Mouse (Mus musculus) kidney, embryonic 14.5 days (tissue): ENCODE measurements at regions not wholly inside any gene's neighbourhood (a gene's known extent, or its start where the extent isn't known, plus 50 kb on each side); places are given as distances from the start of the nearest gene placed in this dataset.

Source experiments
- ATAC-seq: fragments of 200-750 bp; cut with Nextera tagmentation; 2 replicates; pipeline ENCODE4 v1.8.0; 2017; ENCODE audit warnings: moderate number of reproducible peaks, mild to moderate bottlenecking, moderate TSS enrichment, moderate library complexity; ENCODE audit not compliant: low FRiP score, low TSS enrichment
- H3K27ac ChIP-seq: fragments of 300-500 bp; sonication (generic); 2 replicates; pipeline ENCODE4 v1.5.1; 2014; ENCODE audit warnings: low read depth, mild to moderate bottlenecking, low read length, moderate library complexity, mixed read lengths
- H3K27me3 ChIP-seq: fragments of 300-500 bp; sonication (generic); 2 replicates; pipeline ENCODE4 v1.6.1; 2014; ENCODE audit warnings: mild to moderate bottlenecking, low read length; ENCODE audit not compliant: control insufficient read depth, insufficient read depth
- H3K36me3 ChIP-seq: fragments of 300-500 bp; sonication (generic); 2 replicates; pipeline ENCODE4 v1.6.1; 2014; ENCODE audit warnings: low read length, mixed read lengths; ENCODE audit not compliant: control insufficient read depth, insufficient read depth
- H3K4me1 ChIP-seq: fragments of 300-500 bp; sonication (generic); 2 replicates; pipeline ENCODE4 v1.6.1; 2014; ENCODE audit warnings: low read length, mixed read lengths; ENCODE audit not compliant: control insufficient read depth, insufficient read depth
- H3K4me2 ChIP-seq: fragments of 300-500 bp; sonication (generic); replicated peaks from 2 replicates; pipeline ENCODE4 v1.6.1; 2014; ENCODE audit warnings: low read depth, mild to moderate bottlenecking, low read length
- H3K4me3 ChIP-seq: fragments of 300-500 bp; sonication (generic); 2 replicates; pipeline ENCODE4 v1.5.1; 2014; ENCODE audit warnings: mild to moderate bottlenecking, low read length
- H3K9ac ChIP-seq: fragments of 300-500 bp; sonication (generic); 2 replicates; pipeline ENCODE4 v1.6.1; 2014; ENCODE audit warnings: low read depth, mild to moderate bottlenecking, low read length, moderate library complexity
- H3K9me3 ChIP-seq: fragments of 300-500 bp; sonication (generic); 2 replicates; pipeline ENCODE4 v1.6.1; 2016; ENCODE audit warnings: low read length; ENCODE audit not compliant: control insufficient read depth
- WGBS: fragments of 180-500 bp; shearing (Covaris S2); extraction: QIAGEN DNeasy Blood & Tissue Kit; methylation state at CpG from one replicate; pipeline ENCODE4 v1.1.7; 2014; 5-methylcytosine and 5-hydroxymethylcytosine counted together

- H3K4me2 ChIP-seq, result no peak overlapping the region
- H3K4me1 ChIP-seq, result no peaks in the 10 kb centered on the region
- no peak overlapping the region for H3K4me3 ChIP-seq
- H3K9ac ChIP-seq, result no peak overlapping the region
- no peak for ATAC-seq
- no peaks in the 10 kb centered on the region for H3K36me3 ChIP-seq
- no peaks in the 10 kb centered on the region for H3K27me3 ChIP-seq
- no peaks in the 10 kb centered on the region for H3K9me3 ChIP-seq
- 85% methylated on average over 4 of the region's 4 CpGs for WGBS
- no peak overlapping the region for H3K27ac ChIP-seq
These were observed 766.5 kb upstream of the Frg1 start for GRCm38 (mm10) chr8:42183288-42183878.

- no peak overlapping the region for H3K9ac ChIP-seq
- H3K9me3 ChIP-seq, result no peaks in the 10 kb centered on the region
- H3K36me3 ChIP-seq, result no peaks in the 10 kb centered on the region
- no peaks in the 10 kb centered on the region for H3K4me1 ChIP-seq
- no peak overlapping the region for H3K4me2 ChIP-seq
- no peak overlapping the region for H3K27ac ChIP-seq
- no peak for ATAC-seq
- no peaks in the 10 kb centered on the region for H3K27me3 ChIP-seq
- H3K4me3 ChIP-seq, result no peak overlapping the region
- WGBS, result 91% methylated on average over 2 of the region's 2 CpGs
These were observed 745.6 kb upstream of the Frg1 start for GRCm38 (mm10) chr8:42162441-42162840.

DNA sequence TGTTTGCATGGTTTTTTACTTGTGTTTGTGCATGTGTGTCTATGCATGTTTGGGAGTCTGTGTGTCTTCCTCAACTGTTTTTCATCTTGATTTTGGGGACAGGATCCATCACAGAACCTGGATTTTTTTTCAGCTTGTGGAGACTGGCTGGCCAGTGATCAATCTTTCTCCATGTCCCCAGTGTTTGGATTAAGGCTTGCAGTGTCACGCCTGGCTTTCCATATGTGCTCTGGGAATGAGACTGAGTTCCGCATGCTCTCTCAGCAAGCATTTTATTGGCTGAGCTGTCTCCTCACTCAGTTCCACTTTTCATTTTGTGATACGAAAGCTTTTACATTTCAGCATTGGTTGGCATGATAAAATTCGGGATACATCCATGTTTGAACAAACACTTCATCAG lies 740.1 kb upstream of the Frg1 start:
- H3K9me3 ChIP-seq, result no peaks in the 10 kb centered on the region
- H3K4me3 ChIP-seq, result no peak overlapping the region
- no peak overlapping the region for H3K9ac ChIP-seq
- no peak overlapping the region for H3K4me2 ChIP-seq
- H3K27me3 ChIP-seq, result no peaks in the 10 kb centered on the region
- WGBS, result 44% methylated on average over 4 of the region's 4 CpGs
- no peaks in the 10 kb centered on the region for H3K4me1 ChIP-seq
- no peaks in the 10 kb centered on the region for H3K36me3 ChIP-seq
- ATAC-seq, result peak; percentile 62
- H3K27ac ChIP-seq, result no peak overlapping the region

GRCm38 (mm10) chr8:42156588-42156987 lies 739.7 kb upstream of the Frg1 start:
- no peaks in the 10 kb centered on the region for H3K4me1 ChIP-seq
- H3K27me3 ChIP-seq, result no peaks in the 10 kb centered on the region
- H3K9ac ChIP-seq, result no peak overlapping the region
- 12% methylated on average over 1 of the region's 1 CpGs for WGBS
- H3K27ac ChIP-seq, result no peak overlapping the region
- no peak overlapping the region for H3K4me2 ChIP-seq
- no peaks in the 10 kb centered on the region for H3K36me3 ChIP-seq
- no peak overlapping the region for H3K4me3 ChIP-seq
- H3K9me3 ChIP-seq, result no peaks in the 10 kb centered on the region
- ATAC-seq, result peak; percentile 94

GRCm38 (mm10) chr8:42144685-42145084 lies 727.8 kb upstream of the Frg1 start:
- Histone ChIP-seq H3K4me1 (no peaks in the 10 kb centered on the region), H3K4me2 (no peak overlapping the region), H3K9ac (no peak overlapping the region), H3K27me3 (no peaks in the 10 kb centered on the region), H3K4me3 (no peak overlapping the region), H3K27ac (no peak overlapping the region), H3K9me3 (no peaks in the 10 kb centered on the region), H3K36me3 (no peaks in the 10 kb centered on the region)
- WGBS, result 71% methylated on average over 5 of the region's 5 CpGs
- no peak for ATAC-seq

- no peak overlapping the region for H3K27ac ChIP-seq
- no peaks in the 10 kb centered on the region for H3K9me3 ChIP-seq
- H3K27me3 ChIP-seq, result no peaks in the 10 kb centered on the region
- 41% methylated on average over 8 of the region's 8 CpGs for WGBS
- H3K4me2 ChIP-seq, result no peak overlapping the region
- no peaks in the 10 kb centered on the region for H3K36me3 ChIP-seq
- no peak overlapping the region for H3K4me3 ChIP-seq
- no peak for ATAC-seq
- no peaks in the 10 kb centered on the region for H3K4me1 ChIP-seq
- no peak overlapping the region for H3K9ac ChIP-seq
These were observed 727.3 kb upstream of the Frg1 start for GRCm38 (mm10) chr8:42144220-42144619.

GRCm38 (mm10) chr8:42107582-42107981 lies 690.7 kb upstream of the Frg1 start:
- no peak overlapping the region for H3K4me2 ChIP-seq
- WGBS, result 75% methylated on average over 2 of the region's 2 CpGs
- no peaks in the 10 kb centered on the region for H3K36me3 ChIP-seq
- no peak overlapping the region for H3K27ac ChIP-seq
- no peak overlapping the region for H3K9ac ChIP-seq
- H3K4me1 ChIP-seq, result no peaks in the 10 kb centered on the region
- H3K4me3 ChIP-seq, result no peak overlapping the region
- no peaks in the 10 kb centered on the region for H3K9me3 ChIP-seq
- no peaks in the 10 kb centered on the region for H3K27me3 ChIP-seq
- no peak for ATAC-seq

GRCm38 (mm10) chr8:42069314-42069713 lies 652.4 kb upstream of the Frg1 start:
- Histone ChIP-seq H3K4me1 (no peaks in the 10 kb centered on the region), H3K36me3 (no peaks in the 10 kb centered on the region), H3K4me3 (no peak overlapping the region), H3K27me3 (no peaks in the 10 kb centered on the region), H3K9me3 (no peaks in the 10 kb centered on the region), H3K9ac (no peak overlapping the region), H3K27ac (no peak overlapping the region), H3K4me2 (no peak overlapping the region)
- peak; percentile 76; the same call in 1 of the 2 replicates for ATAC-seq
- WGBS, result 35% methylated on average over 1 of the region's 1 CpGs

DNA sequence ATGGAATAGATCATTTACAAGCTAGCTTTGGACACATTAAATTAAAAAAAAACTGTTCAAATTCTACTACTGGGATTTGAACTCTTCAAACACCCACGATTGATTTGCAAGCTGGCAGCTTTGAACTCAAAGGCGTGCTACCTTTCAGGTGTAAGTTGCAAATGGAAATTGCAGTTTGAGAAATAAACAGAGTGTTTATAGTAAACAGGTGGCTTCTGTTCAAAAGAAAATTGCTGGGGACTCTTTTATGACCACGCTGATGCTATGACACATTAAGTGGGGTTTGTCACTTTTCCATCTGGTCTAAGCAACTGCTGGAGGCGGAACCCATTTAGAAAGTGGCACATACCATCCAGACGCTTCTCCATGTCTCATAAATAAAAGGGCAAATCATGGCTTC lies 626.7 kb upstream of the Frg1 start:
- Histone ChIP-seq H3K27me3 (no peaks in the 10 kb centered on the region), H3K9ac (no peak overlapping the region), H3K9me3 (no peaks in the 10 kb centered on the region), H3K4me1 (no peaks in the 10 kb centered on the region), H3K4me3 (no peak overlapping the region), H3K27ac (no peak overlapping the region), H3K4me2 (no peak overlapping the region), H3K36me3 (no peaks in the 10 kb centered on the region)
- 63% methylated on average over 5 of the region's 5 CpGs for WGBS
- ATAC-seq, result no peak
